Mouse (Mus musculus): ENCODE results near the gene Tmem98.
A peak's percentile ranks its signal among the peaks of the same experiment; 100 is the strongest.

The Tmem98 gene

GRCm38 (mm10) chr11:80809993-80810821 is at the start of gene Tmem98:
TSS of gene Tmem98 (plus strand) at chr11:80810175.
- peak; percentile 22 to 43 for DNase-seq (ENCODE audit: low spot score in 2 of 2)

- DNase-seq (ENCODE audit: low spot score in 2 of 2): no peak
These were observed 48.5 kb upstream of the Tmem98 start for GRCm38 (mm10) chr11:80761285-80761974.

GRCm38 (mm10) chr11:80762066-80762465 is 47.9 kb upstream of the Tmem98 start:
- DNase-seq (ENCODE audit: low spot score in 2 of 2): no peak

- DNase-seq (ENCODE audit: low spot score in 2 of 2): no peak
These were observed 43.9 kb upstream of the Tmem98 start for GRCm38 (mm10) chr11:80766068-80766467.

GRCm38 (mm10) chr11:80766472-80767319 is 43.3 kb upstream of the Tmem98 start:
- DNase-seq (ENCODE audit: low spot score in 2 of 2): no peak

GRCm38 (mm10) chr11:80767320-80767617 is 42.7 kb upstream of the Tmem98 start:
- no peak for DNase-seq (ENCODE audit: low spot score in 2 of 2)

GRCm38 (mm10) chr11:80771186-80771585 is 38.8 kb upstream of the Tmem98 start:
- no peak for DNase-seq (ENCODE audit: low spot score in 2 of 2)

GRCm38 (mm10) chr11:80771596-80772250 is 38.3 kb upstream of the Tmem98 start:
- no peak for DNase-seq (ENCODE audit: low spot score in 2 of 2)

- no peak for DNase-seq (ENCODE audit: low spot score in 2 of 2)
These were observed 37.3 kb upstream of the Tmem98 start for GRCm38 (mm10) chr11:80772595-80773210.

- DNase-seq (ENCODE audit: low spot score in 2 of 2): no peak
These were observed 34.4 kb upstream of the Tmem98 start for GRCm38 (mm10) chr11:80775535-80775934.

GRCm38 (mm10) chr11:80777708-80778107 is 32.3 kb upstream of the Tmem98 start:
- DNase-seq (ENCODE audit: low spot score in 2 of 2): no peak

- no peak for DNase-seq (ENCODE audit: low spot score in 2 of 2)
These were observed 31.8 kb upstream of the Tmem98 start for GRCm38 (mm10) chr11:80778157-80778556.

- DNase-seq (ENCODE audit: low spot score in 2 of 2): no peak
These were observed 31.0 kb upstream of the Tmem98 start for GRCm38 (mm10) chr11:80778916-80779526.

GRCm38 (mm10) chr11:80779527-80780344 is 30.2 kb upstream of the Tmem98 start, which contains the start of gene Myo1d:
TSS of gene Myo1d (minus strand) at chr11:80780025.
- peak; percentile 85 to 86 for DNase-seq (ENCODE audit: low spot score in 2 of 2)

- no peak for DNase-seq (ENCODE audit: low spot score in 2 of 2)
These were observed 28.4 kb upstream of the Tmem98 start for GRCm38 (mm10) chr11:80781535-80781934.

GRCm38 (mm10) chr11:80783460-80783859 is 26.5 kb upstream of the Tmem98 start:
- DNase-seq (ENCODE audit: low spot score in 2 of 2): no peak

GRCm38 (mm10) chr11:80784294-80784743 is 25.7 kb upstream of the Tmem98 start:
- DNase-seq (ENCODE audit: low spot score in 2 of 2): peak; percentile 39 to 76

- DNase-seq (ENCODE audit: low spot score in 2 of 2): no peak
These were observed 24.3 kb upstream of the Tmem98 start for GRCm38 (mm10) chr11:80785672-80786071.

GRCm38 (mm10) chr11:80789647-80790240 is 20.2 kb upstream of the Tmem98 start:
- no peak for DNase-seq (ENCODE audit: low spot score in 2 of 2)
